Mouse (Mus musculus): ENCODE results near the gene Wnt8b.

DNA sequence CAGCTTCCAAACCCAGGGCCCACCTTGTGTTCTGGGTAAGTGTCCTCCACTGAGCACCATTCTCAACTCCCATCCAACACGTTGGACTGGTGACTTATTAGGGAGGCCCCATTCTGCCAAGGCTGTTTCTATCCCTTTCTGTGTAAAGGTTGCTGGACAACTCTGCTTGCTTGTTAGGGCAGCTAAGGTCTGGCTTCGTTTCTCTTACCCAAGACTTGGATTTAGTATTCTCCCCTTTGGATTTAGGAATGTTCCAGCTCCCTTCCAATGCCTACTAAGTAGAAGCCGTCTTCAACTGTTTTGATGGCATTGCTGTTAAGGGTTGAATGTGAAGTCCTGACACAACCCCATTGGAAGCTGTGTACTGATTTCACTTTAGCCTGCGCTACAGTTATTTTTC is 45.3 kb upstream of the Wnt8b start:
- TF ChIP-seq POLR2A (IDR thresholded peaks at IDR 0.05; ENCODE audit: low read depth, low read length) (no peak), CTCF (IDR thresholded peaks at IDR 0.05; ENCODE audit: extremely low read depth, insufficient read length, insufficient replicate concordance, low read depth, low read length) (no peak)

Data from small intestine, adult 2 months (tissue).